Mouse (Mus musculus) E14TG2a.4 (cell line): Measurements from ENCODE around the gene Rapgef4.

ENCODE experiments used
- H3K27me3 ChIP-seq: 2 replicates; pipeline ENCODE4 v1.6.1; 2014; ENCODE audit warnings: low read length, control low read depth; ENCODE audit not compliant: insufficient read depth
- H3K36me3 ChIP-seq: 2 replicates; pipeline ENCODE4 v1.6.1; 2014; ENCODE audit warnings: low read length, control low read depth; ENCODE audit not compliant: insufficient read depth
- H3K4me1 ChIP-seq: replicated peaks from 2 replicates; pipeline ENCODE4 v1.6.1; 2014; ENCODE audit warnings: low read depth, low read length, control low read depth
- H3K4me3 ChIP-seq: replicated peaks from 2 replicates; pipeline ENCODE4 v1.5.1; 2014; ENCODE audit warnings: mild to moderate bottlenecking, low read length
- H3K9me3 ChIP-seq: 2 replicates; pipeline ENCODE4 v1.6.1; 2014; ENCODE audit warnings: low read length, control low read depth
- CTCF ChIP-seq: conservative IDR thresholded peaks from 2 replicates; pipeline ENCODE4 v1.5.1; 2014; ENCODE audit warnings: low read length
- NANOG ChIP-seq: IDR thresholded peaks from 2 replicates; pipeline ENCODE4 v1.6.1; 2014; ENCODE audit warnings: borderline replicate concordance, low read length, mixed read lengths
- POU5F1 ChIP-seq: IDR thresholded peaks from 2 replicates; pipeline ENCODE4 v1.6.1; 2014; ENCODE audit warnings: low read length, borderline replicate concordance

Rapgef4 gene

GRCm38 (mm10) chr2:72041087-72041486 lies 60.0 kb downstream of the Rapgef4 start:
- Histone ChIP-seq H3K27me3 (0 out of 2 replicates have a peak, but pooled peaks cover 3% of the 10 kb centered on the region), H3K36me3 (no peaks in the 10 kb centered on the region), H3K9me3 (no peaks in the 10 kb centered on the region), H3K4me3 (no peak overlapping the region), H3K4me1 (peaks cover 9% of the 10 kb centered on the region)
- TF ChIP-seq NANOG (no peak), POU5F1 (no peak), CTCF (no peak)

- peaks cover 9% of the 10 kb centered on the region for H3K4me1 ChIP-seq
- peak; percentile 81 for TF ChIP-seq CTCF
- no peak for TF ChIP-seq POU5F1
- no peaks in the 10 kb centered on the region for H3K9me3 ChIP-seq
Measured at GRCm38 (mm10) chr2:72042093-72042492, 61.1 kb downstream of the Rapgef4 start.

GRCm38 (mm10) chr2:72044191-72044590 lies 63.2 kb downstream of the Rapgef4 start:
- 0 out of 2 replicates have a peak, but pooled peaks cover 3% of the 10 kb centered on the region for H3K27me3 ChIP-seq
- H3K4me1 ChIP-seq: peaks cover 9% of the 10 kb centered on the region
- H3K9me3 ChIP-seq: no peaks in the 10 kb centered on the region
- no peak overlapping the region for H3K4me3 ChIP-seq
- TF ChIP-seq CTCF (no peak), NANOG (no peak), POU5F1 (no peak)
- no peaks in the 10 kb centered on the region for H3K36me3 ChIP-seq

More at GRCm38 (mm10) chr2:72042093-72042492, 61.1 kb downstream of the Rapgef4 start:
- Histone ChIP-seq H3K36me3 (no peaks in the 10 kb centered on the region), H3K27me3 (0 out of 2 replicates have a peak, but pooled peaks cover 3% of the 10 kb centered on the region), H3K4me3 (no peak overlapping the region)

- Histone ChIP-seq H3K4me3 (no peak overlapping the region), H3K36me3 (no peaks in the 10 kb centered on the region), H3K4me1 (peaks cover 9% of the 10 kb centered on the region), H3K27me3 (0 out of 2 replicates have a peak, but pooled peaks cover 3% of the 10 kb centered on the region), H3K9me3 (no peaks in the 10 kb centered on the region)
- TF ChIP-seq POU5F1 (no peak), CTCF (no peak), NANOG (no peak)
Measured at GRCm38 (mm10) chr2:72045024-72045423, 64.0 kb downstream of the Rapgef4 start.

GRCm38 (mm10) chr2:72045659-72046058 lies 64.6 kb downstream of the Rapgef4 start:
- Histone ChIP-seq H3K36me3 (no peaks in the 10 kb centered on the region), H3K9me3 (no peaks in the 10 kb centered on the region), H3K4me1 (peaks cover 9% of the 10 kb centered on the region), H3K27me3 (0 out of 2 replicates have a peak, but pooled peaks cover 1% of the 10 kb centered on the region), H3K4me3 (no peak overlapping the region)
- TF ChIP-seq CTCF (no peak), NANOG (no peak), POU5F1 (no peak)

GRCm38 (mm10) chr2:72050451-72050850 lies 69.4 kb downstream of the Rapgef4 start:
- H3K27me3 ChIP-seq: no peaks in the 10 kb centered on the region
- no peaks in the 10 kb centered on the region for H3K36me3 ChIP-seq
- H3K4me3 ChIP-seq: no peak overlapping the region
- no peaks in the 10 kb centered on the region for H3K9me3 ChIP-seq
- no peak for TF ChIP-seq NANOG
- TF ChIP-seq POU5F1: no peak
- TF ChIP-seq CTCF: no peak
- no peaks in the 10 kb centered on the region for H3K4me1 ChIP-seq

GRCm38 (mm10) chr2:72054280-72054679 lies 73.2 kb downstream of the Rapgef4 start:
- H3K4me1 ChIP-seq: no peaks in the 10 kb centered on the region
- no peaks in the 10 kb centered on the region for H3K36me3 ChIP-seq
- TF ChIP-seq CTCF (no peak), POU5F1 (no peak), NANOG (no peak)
- H3K27me3 ChIP-seq: no peaks in the 10 kb centered on the region
- H3K9me3 ChIP-seq: no peaks in the 10 kb centered on the region
- H3K4me3 ChIP-seq: no peak overlapping the region

GRCm38 (mm10) chr2:72054736-72055135 lies 73.7 kb downstream of the Rapgef4 start:
- Histone ChIP-seq H3K4me3 (no peak overlapping the region), H3K4me1 (no peaks in the 10 kb centered on the region), H3K27me3 (no peaks in the 10 kb centered on the region), H3K36me3 (no peaks in the 10 kb centered on the region), H3K9me3 (no peaks in the 10 kb centered on the region)
- TF ChIP-seq CTCF (no peak), POU5F1 (no peak), NANOG (no peak)

GRCm38 (mm10) chr2:72055476-72055875 lies 74.4 kb downstream of the Rapgef4 start:
- no peaks in the 10 kb centered on the region for H3K4me1 ChIP-seq
- no peaks in the 10 kb centered on the region for H3K9me3 ChIP-seq
- no peak overlapping the region for H3K4me3 ChIP-seq
- TF ChIP-seq CTCF: no peak
- TF ChIP-seq POU5F1: no peak
- no peaks in the 10 kb centered on the region for H3K27me3 ChIP-seq
- H3K36me3 ChIP-seq: no peaks in the 10 kb centered on the region
